Mouse (Mus musculus): ENCODE measurements around the gene Nedd9. TPM values are rescaled to one million over a fixed set of nuclear protein-coding genes. Genes with fewer than 3 reads are reported as not detected.

The Nedd9 gene
- total and polyA plus RNA-seq, 3 experiments = 15.2 to 28.9 (median 26.7) TPM

DNA sequence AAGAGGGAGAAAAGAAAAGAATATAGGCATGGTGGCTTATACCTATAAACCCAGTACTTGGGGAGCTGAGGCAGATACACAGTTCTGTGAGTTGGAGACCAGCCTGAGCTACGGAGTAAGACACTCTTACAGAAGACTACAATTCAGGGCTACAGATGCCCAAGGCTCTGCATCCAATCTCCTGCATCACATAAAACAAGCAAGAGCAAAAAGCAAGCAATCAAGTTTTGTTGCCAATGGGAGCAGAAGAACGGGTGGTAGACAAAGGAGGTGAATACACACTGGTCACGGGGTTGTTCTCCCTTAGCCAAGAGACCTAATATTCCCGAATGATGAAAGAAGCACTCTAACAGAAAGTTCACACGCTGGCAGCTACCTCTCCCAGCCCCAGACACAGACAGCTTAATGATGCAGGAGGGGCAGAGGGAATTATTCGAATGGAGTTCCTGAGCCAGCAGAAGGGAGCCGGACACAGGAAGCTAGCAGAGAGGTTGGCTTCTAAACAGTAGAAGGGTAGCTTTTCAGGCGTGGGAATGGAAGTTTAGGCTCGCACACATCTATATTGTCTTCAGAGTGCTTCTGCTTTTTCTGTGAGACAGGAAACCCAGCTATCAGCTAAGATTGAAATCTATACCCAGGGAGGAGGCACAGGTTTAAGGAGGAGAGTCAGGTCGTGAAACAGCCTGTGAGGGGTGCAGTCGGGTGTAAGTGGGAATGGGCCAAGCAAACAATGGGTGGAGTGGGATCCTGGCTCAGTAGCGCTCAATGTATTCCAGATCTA lies 15.2 kb upstream of the Nedd9 start:
- no peaks in the 10 kb centered on the region; the same call in 1 of the 2 replicates for H3K36me3 ChIP-seq (ENCODE audit: control insufficient read depth, insufficient read depth, low read length)
- intact Hi-C loops (cut with DNase I) = loop anchor here (5.0 kb wide), 1 partner anchor 45 kb away; no protein-coding TSS in a partner anchor
- 59% methylated on average over 12 of the region's 12 CpGs for WGBS
- no peak overlapping the region for H3K4me3 ChIP-seq
- DNase-seq = no peak
- no peak overlapping the region for H3K27ac ChIP-seq
- TF ChIP-seq EP300 (IDR thresholded peaks at IDR 0.05; ENCODE audit: insufficient read depth, low read depth, low read length) = no peak
- TF ChIP-seq CTCF (IDR thresholded peaks at IDR 0.05) = no peak
- no peak for TF ChIP-seq POLR2A (IDR thresholded peaks at IDR 0.05; ENCODE audit: insufficient read depth, low read depth, low read length)
- H3K27me3 ChIP-seq (ENCODE audit: control insufficient read depth, insufficient read depth, low read length) = no peaks in the 10 kb centered on the region
- H3K79me2 ChIP-seq (replicated peaks; ENCODE audit: control insufficient read depth, insufficient read depth, low read length) = no peaks in the 10 kb centered on the region
- no peaks in the 10 kb centered on the region; the same call in none of the 2 replicates for H3K4me1 ChIP-seq (ENCODE audit: control insufficient read depth, insufficient read depth, low read length)
- no peak overlapping the region for H3K9ac ChIP-seq (ENCODE audit: low read depth, low read length)

DNA sequence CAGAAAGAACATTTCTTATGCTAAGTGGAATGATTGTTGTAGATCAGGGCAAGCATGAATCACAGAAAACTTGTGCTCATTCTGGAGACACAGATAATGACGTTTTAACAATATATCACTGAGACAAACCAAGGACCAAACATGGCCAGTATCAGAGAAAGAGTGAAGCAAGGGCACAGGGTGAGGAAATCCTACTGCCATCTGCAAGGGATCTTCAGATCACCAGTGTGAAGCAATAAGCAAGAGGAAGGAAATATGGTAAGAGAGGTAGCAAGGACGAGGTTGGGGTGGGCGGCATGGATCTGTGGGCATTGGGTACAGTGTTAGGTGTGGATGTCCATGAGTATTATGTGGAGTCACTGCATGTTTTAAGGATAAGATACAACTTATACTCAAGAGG lies 13.6 kb upstream of the Nedd9 start:
- TF ChIP-seq POLR2A (IDR thresholded peaks at IDR 0.05; ENCODE audit: insufficient read depth, low read depth, low read length) (no peak), EP300 (IDR thresholded peaks at IDR 0.05; ENCODE audit: insufficient read depth, low read depth, low read length) (no peak), CTCF (IDR thresholded peaks at IDR 0.05) (no peak)
- no peak overlapping the region for H3K4me3 ChIP-seq
- no peak for DNase-seq
- no peaks in the 10 kb centered on the region for H3K79me2 ChIP-seq (replicated peaks; ENCODE audit: control insufficient read depth, insufficient read depth, low read length)
- 75% methylated on average over 3 of the region's 3 CpGs for WGBS
- H3K36me3 ChIP-seq (ENCODE audit: control insufficient read depth, insufficient read depth, low read length) = no peaks in the 10 kb centered on the region; the same call in 1 of the 2 replicates
- no peak overlapping the region for H3K27ac ChIP-seq
- H3K27me3 ChIP-seq (ENCODE audit: control insufficient read depth, insufficient read depth, low read length) = no peaks in the 10 kb centered on the region
- H3K4me1 ChIP-seq (ENCODE audit: control insufficient read depth, insufficient read depth, low read length) = no peaks in the 10 kb centered on the region; the same call in none of the 2 replicates
- H3K9ac ChIP-seq (ENCODE audit: low read depth, low read length) = no peak overlapping the region
- intact Hi-C loops (cut with DNase I) = loop anchor here (5.0 kb wide), 1 partner anchor 47 kb away; no protein-coding TSS in a partner anchor

DNA sequence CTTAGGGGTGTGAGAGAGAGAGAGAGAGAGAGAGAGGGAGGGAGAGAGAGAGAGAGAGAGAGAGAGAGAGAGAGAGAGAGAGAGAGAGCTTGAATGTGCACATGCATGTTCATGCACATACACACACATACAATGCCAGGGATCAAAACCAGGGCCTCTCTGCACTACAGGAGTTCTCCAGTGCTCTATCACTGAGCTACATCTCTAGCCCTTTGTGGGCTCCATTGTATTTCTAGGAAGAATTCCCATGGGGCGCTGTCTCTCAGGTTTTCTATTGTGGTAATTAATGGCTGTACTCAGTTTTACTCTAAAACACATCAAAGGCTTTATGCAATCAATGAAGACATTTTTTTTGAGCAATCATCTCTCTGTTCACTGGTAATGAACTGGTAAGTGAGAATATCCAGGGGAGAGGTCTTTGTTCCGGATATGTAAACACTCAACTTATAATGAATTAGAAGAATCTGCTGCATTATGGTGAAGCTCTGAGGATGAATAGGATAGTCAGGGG lies 11.5 kb upstream of the Nedd9 start:
- Histone ChIP-seq H3K4me1 (ENCODE audit: control insufficient read depth, insufficient read depth, low read length) (no peaks in the 10 kb centered on the region; the same call in none of the 2 replicates), H3K27ac (no peak overlapping the region), H3K9ac (ENCODE audit: low read depth, low read length) (no peak overlapping the region), H3K79me2 (replicated peaks; ENCODE audit: control insufficient read depth, insufficient read depth, low read length) (no peaks in the 10 kb centered on the region), H3K4me3 (no peak overlapping the region), H3K36me3 (ENCODE audit: control insufficient read depth, insufficient read depth, low read length) (no peaks in the 10 kb centered on the region; the same call in 1 of the 2 replicates), H3K27me3 (ENCODE audit: control insufficient read depth, insufficient read depth, low read length) (no peaks in the 10 kb centered on the region)
- no peak for DNase-seq
- intact Hi-C loops (cut with DNase I) = no loop called here
- 95% methylated on average over 2 of the region's 2 CpGs for WGBS
- TF ChIP-seq CTCF (IDR thresholded peaks at IDR 0.05) (no peak), EP300 (IDR thresholded peaks at IDR 0.05; ENCODE audit: insufficient read depth, low read depth, low read length) (no peak), POLR2A (IDR thresholded peaks at IDR 0.05; ENCODE audit: insufficient read depth, low read depth, low read length) (no peak)

DNA sequence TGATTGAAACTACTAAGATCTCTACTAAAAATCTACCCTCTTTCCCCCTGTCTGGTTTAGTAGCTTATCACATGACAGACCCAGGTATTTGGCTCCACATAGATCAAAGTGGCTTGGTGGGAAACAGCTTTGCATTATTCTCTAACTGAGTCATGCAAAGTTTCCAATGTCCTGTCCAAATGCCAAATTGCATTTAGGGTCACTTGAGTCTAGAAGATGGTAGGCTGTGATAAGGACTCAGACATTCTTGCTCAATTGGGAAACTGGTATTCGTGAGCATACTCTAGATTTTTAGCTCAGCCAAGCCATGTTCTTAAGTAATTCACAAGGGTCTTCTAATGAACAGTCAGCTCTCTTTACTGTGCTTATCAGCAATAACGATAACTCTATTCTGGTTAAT lies 7.5 kb upstream of the Nedd9 start:
- WGBS = 70% methylated on average over 2 of the region's 2 CpGs
- intact Hi-C loops (cut with DNase I) = no loop called here

DNA sequence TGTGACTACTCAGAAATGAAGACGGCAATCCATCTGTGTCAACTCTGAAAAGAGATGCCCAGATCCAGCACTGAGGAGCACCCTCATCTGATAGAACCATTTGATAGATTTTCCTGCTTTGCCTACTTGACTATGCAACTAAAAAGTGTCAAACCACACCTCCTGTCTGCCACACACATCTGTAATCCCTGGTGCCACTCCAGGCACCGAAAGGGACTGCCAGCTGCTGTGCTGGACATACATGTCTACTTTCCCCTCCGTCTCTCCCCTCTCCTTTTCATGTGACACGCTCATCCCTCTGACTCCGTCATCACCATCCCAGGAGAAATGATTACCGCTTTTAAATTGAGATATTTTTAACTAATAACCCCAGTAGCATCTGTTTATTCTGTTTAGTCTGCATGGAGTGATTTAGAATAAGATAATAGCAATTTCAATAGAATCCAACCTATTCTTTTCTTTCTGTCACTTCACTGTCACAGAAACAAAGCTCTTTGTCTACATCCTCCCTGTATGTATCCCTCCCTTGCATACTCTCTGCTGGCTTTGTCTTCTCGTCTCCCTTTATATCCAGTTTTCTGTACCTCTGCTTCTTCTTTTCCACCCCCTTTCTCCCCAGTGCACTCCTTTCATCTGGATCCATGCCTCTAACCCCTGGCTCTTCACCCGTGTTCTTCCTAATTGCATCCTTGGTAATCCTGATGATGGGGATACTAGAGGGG lies 5.0 kb upstream of the Nedd9 start:
- no peak for DNase-seq
- Histone ChIP-seq H3K79me2 (replicated peaks; ENCODE audit: control insufficient read depth, insufficient read depth, low read length) (no peaks in the 10 kb centered on the region), H3K4me1 (ENCODE audit: control insufficient read depth, insufficient read depth, low read length) (peaks cover 1% of the 10 kb centered on the region; the same call in 1 of the 2 replicates), H3K9ac (ENCODE audit: low read depth, low read length) (no peak overlapping the region), H3K4me3 (no peak overlapping the region), H3K36me3 (ENCODE audit: control insufficient read depth, insufficient read depth, low read length) (no peaks in the 10 kb centered on the region), H3K27ac (no peak overlapping the region), H3K27me3 (ENCODE audit: control insufficient read depth, insufficient read depth, low read length) (no peaks in the 10 kb centered on the region)
- intact Hi-C loops (cut with DNase I) = no loop called here
- 68% methylated on average over 8 of the region's 8 CpGs for WGBS
- TF ChIP-seq POLR2A (IDR thresholded peaks at IDR 0.05; ENCODE audit: insufficient read depth, low read depth, low read length) (no peak), EP300 (IDR thresholded peaks at IDR 0.05; ENCODE audit: insufficient read depth, low read depth, low read length) (no peak), CTCF (IDR thresholded peaks at IDR 0.05) (no peak)

More for the DNA sequence above, 7.5 kb upstream of the Nedd9 start:
- Histone ChIP-seq H3K9ac (ENCODE audit: low read depth, low read length) (no peak overlapping the region), H3K4me3 (no peak overlapping the region), H3K36me3 (ENCODE audit: control insufficient read depth, insufficient read depth, low read length) (no peaks in the 10 kb centered on the region), H3K79me2 (replicated peaks; ENCODE audit: control insufficient read depth, insufficient read depth, low read length) (no peaks in the 10 kb centered on the region), H3K27ac (no peak overlapping the region), H3K27me3 (ENCODE audit: control insufficient read depth, insufficient read depth, low read length) (no peaks in the 10 kb centered on the region), H3K4me1 (ENCODE audit: control insufficient read depth, insufficient read depth, low read length) (no peaks in the 10 kb centered on the region; the same call in 1 of the 2 replicates)
- no peak for DNase-seq
- TF ChIP-seq EP300 (IDR thresholded peaks at IDR 0.05; ENCODE audit: insufficient read depth, low read depth, low read length) = no peak
- no peak for TF ChIP-seq POLR2A (IDR thresholded peaks at IDR 0.05; ENCODE audit: insufficient read depth, low read depth, low read length)
- no peak for TF ChIP-seq CTCF (IDR thresholded peaks at IDR 0.05)
